Mouse (Mus musculus) embryo, embryonic 11.5 days (tissue): Measurements from ENCODE around the gene Ntf3.
A peak's percentile ranks its signal among the peaks of the same experiment; 100 is the strongest.

Experiments
- DNase-seq: peaks from one replicate; pipeline ENCODE4 v3.0.0-alpha.2; 2012; ENCODE audit warnings: low read depth, low spot score

Ntf3 gene

DNA sequence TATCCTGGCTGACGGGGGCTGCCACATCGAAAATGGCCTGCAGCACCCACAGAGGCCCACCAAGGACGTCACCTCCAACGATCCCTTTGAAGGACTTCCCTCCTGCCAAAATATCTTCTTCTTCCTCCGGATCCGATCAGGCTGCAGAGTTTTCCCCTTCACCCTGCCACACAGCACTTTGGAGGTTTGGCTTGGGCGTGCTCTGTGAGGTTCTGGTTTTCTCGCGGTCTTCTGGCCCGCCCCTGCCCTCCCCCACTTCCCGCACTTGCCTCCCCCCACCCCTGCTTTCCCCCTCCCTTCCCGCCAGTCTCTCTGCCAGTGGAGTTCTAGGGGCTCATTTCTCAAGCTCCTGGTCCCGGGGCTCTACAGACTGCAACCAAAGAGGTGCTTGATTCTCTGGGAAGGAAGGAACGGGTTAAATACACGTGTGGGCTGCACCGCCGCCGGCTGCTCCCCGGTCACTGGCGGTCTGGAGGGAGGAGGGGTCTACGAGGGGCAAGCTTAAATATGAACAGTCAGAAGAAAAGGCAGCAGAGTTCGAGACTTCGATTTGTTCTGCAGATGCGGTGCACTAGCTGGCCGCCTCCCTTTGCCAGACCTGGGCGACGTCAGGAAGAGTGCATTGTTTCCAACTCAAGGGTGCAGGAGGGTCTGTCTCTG is at the start of gene Ntf3:
Gene Ntf3, minus strand, starts transcription at position 363 of the 660 bp plus-strand sequence.
- DNase-seq = no peak

- DNase-seq = no peak
These were observed 46.6 kb upstream of the Ntf3 start for GRCm38 (mm10) chr6:126213330-126213729.

DNA sequence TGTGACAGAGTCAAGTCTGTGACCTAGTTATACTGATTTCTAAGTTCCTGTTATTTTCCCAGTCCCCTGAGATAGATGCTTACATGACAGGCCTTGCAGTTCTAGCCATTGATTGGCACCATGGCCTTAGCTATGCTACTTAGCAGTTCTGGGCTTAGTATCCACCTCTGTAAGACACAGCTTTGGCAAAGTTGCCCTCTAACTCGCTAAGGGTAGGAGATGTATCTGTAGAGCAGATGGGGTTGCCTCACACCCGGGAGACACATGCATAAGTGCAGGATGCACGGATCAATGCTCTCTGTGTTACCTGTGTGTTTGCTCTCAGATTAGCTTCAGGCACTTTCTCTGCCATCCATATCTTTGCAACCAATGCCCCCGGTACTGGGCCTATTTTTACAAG is 36.7 kb upstream of the Ntf3 start:
- no peak for DNase-seq

GRCm38 (mm10) chr6:126202959-126203358 is 36.2 kb upstream of the Ntf3 start:
- DNase-seq = peak; percentile 19

DNA sequence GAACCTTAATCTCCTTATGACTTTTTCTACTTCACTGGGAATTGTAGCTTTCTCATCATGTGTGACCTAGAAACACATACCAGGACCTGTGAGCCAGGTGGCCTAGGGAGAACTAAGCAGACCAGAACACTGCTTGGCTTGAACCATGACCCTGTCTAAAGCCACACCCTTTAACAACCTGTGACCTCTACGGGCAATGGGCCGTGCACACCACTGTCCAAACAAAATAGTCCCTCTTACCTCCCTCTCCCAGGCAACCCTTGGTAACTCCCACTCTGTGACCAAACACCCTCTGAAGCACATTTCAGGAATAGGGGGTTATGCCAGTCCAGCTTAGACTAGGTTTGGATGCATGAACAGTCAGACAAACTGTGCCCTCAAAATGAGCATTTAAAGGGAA is 35.0 kb upstream of the Ntf3 start:
- DNase-seq = no peak

GRCm38 (mm10) chr6:126199916-126200315 is 33.2 kb upstream of the Ntf3 start:
- no peak for DNase-seq

- no peak for DNase-seq
These were observed 28.1 kb upstream of the Ntf3 start for GRCm38 (mm10) chr6:126194760-126195159.

DNA sequence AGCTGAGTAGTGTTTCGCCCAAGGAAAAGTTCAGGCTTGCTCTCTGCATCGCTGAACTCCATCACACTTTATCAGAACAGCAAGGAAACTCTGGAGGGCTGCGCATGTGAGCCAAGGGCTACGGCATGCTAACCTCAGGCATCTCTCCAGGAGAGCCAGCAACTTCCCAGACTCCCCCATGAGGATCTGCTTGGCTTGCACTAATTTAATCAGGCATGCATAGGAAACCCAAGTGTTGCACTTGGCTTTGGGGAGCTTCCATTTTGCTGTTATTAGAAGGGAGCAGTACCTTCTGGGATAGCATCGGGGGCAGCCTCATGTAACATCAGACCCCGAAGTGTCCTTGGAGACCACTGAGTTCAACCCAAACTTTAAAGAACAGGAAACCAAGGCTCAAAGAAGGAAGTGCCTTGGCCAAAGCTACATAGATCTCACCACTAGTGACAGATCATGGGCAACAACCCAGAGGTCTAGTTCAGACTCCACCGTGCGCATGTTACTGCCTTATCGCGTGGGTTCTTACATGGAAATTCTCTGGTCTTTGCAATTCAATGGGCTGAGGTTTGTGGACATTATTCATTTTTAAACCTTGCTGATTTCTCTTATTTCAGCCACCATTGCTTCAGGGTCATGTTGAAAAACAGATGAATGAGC is 23.6 kb upstream of the Ntf3 start:
- DNase-seq = no peak

DNA sequence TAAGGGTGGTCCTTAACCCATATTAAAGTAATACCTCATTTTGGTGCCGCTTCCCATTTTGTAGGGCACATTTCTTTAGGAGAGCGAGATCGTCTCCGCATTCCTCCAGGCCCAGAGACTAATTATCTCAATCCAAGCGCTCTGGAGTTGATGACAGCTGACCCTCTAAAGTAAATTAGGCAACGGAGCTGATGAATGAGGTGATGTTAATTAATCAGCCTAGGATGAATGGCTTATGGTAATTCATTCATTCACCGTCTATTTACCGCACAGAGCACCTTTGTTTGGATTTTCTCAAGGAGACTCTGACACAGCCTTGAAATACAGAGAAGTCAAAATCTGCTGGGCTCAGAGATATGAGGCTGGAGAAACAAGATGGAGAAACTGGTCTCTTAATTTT is 20.7 kb upstream of the Ntf3 start:
- DNase-seq = no peak

GRCm38 (mm10) chr6:126186116-126186515 is 19.4 kb upstream of the Ntf3 start:
- DNase-seq = no peak

- no peak for DNase-seq
These were observed 5.4 kb upstream of the Ntf3 start for GRCm38 (mm10) chr6:126172071-126172470.

- DNase-seq = no peak
These were observed 4.1 kb upstream of the Ntf3 start for GRCm38 (mm10) chr6:126170772-126171171.

DNA sequence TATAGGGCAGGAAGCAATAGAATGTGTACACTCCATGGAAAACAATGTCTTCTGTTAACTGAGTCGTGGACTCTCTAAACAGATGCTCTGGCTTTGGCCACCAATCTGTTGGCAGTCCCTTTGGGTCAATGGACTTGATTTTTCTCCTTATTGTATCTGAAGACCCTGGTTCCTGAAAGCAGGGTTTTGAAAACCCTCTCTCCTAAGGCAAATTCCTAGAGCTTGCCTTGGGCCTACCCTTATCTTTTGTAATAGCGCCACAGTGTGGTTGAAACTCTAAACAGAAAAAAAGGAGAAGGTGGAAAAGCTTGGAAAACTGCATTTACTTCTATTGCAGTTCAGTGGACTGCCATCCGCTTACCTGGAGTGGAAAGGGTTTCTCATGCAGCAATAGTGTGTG is 1.0 kb upstream of the Ntf3 start:
- DNase-seq = no peak

DNA sequence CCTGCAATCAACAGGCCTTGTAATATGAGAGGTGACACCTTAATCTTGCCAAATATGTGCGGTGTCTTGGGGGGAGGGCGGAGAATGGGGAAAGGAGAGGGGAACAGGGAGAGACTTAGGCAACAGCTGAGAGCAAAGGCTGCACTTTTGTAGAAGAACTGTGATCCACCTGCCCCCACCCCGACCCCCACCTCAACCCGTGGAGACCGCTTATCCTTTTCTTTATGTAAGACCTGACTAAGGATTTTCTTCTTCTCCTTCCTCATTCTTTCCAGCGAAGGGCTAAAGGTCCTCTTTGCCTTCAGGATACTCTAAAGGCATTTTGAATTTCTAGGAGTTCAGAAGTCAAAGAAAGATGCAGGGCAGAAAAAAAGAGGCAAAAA is 489 bp upstream of the Ntf3 start:
- DNase-seq = no peak

- DNase-seq = no peak
These were observed 1.0 kb downstream of the Ntf3 start for GRCm38 (mm10) chr6:126165591-126166155.

GRCm38 (mm10) chr6:126164781-126165180 is 1.9 kb downstream of the Ntf3 start:
- DNase-seq = no peak

DNA sequence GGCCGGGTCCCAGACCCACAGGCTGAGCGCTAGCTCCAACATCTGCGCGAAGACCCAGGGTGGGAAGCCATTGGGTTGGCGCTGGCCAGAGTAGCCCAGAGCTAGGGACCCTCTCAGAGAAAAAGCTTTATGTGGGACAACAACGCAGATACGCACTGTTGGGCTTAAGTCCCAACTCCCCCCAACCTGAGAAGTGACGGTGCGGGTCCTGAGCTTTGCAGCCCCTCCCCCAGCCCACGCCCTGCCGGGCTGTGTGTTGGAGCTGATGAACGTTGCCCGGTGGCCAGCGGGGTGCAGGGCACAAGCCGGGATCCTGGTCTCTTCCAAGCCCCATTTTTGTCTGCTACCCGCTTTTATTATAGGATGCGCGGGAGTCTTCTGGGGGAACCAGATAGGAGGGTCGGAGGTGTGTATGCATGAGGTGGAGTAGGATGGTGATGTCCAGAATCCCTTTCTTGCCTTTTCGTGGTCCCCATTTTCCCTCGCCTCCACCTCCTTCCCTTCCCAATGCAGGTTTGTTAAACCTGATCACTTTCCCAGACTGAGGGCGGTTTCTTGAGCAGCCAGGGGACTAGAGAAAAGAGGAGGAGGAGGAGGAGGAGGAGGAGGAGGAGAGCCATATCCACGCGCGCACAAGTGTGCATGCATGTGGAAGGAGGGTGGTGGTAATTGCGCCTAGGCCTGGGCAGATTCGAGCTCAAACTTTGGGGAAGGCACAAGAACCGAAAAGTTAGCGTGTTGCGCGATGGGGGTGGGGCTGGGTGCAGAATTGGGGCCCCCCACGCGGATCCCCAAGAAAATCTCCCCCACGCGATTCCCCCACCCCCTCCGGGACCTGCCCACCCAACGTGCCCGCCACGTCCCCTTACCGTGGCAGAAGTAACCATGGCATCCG is 2.6 kb downstream of the Ntf3 start:
- no peak for DNase-seq

- DNase-seq = no peak
These were observed 3.5 kb downstream of the Ntf3 start for GRCm38 (mm10) chr6:126163181-126163621.

DNA sequence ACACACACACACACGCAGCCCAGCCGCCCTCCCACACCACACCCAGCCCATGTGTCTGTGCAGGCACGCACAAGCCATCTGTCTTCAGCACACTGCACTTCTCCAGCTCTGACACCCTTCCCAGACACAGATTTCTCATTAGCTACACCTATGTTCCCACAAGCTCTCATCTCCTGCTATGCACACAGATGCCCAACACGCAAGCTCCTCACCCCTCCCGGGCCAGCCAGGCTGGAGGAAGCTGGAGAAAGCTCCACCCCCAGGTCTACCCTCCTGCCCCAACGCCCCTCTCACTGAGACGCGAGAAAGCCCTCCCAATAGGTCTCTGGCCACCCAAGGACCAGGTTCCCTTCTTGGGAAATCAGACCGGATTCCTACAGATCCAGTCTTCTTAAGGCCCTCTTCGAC is 4.4 kb downstream of the Ntf3 start:
- DNase-seq = no peak

- no peak for DNase-seq
These were observed 5.0 kb downstream of the Ntf3 start for GRCm38 (mm10) chr6:126161571-126162340.

- no peak for DNase-seq
These were observed 6.7 kb downstream of the Ntf3 start for GRCm38 (mm10) chr6:126160067-126160411.
